Mouse (Mus musculus) forebrain, embryonic 10.5 days (tissue): Measurements from ENCODE around the gene Ces1b. TPM values are rescaled to one million over a fixed set of nuclear protein-coding genes. Genes with fewer than 3 reads are reported as not detected.

Experiments
- DNase-seq: peaks from one replicate; pipeline ENCODE4 v3.0.0-alpha.2; 2017; ENCODE audit warnings: low spot score; ENCODE audit errors: extremely low spot score
- H3K27ac ChIP-seq: fragments of 300-500 bp; sonication (generic); 2 replicates; pipeline ENCODE4 v1.5.1; 2016; ENCODE audit warnings: mild to moderate bottlenecking
- H3K27me3 ChIP-seq: fragments of 300-500 bp; sonication (generic); 2 replicates; pipeline ENCODE4 v1.6.1; 2016; ENCODE audit warnings: mild to moderate bottlenecking; ENCODE audit not compliant: poor library complexity, severe bottlenecking
- H3K36me3 ChIP-seq: fragments of 300-500 bp; sonication (generic); replicated peaks from 2 replicates; pipeline ENCODE4 v1.6.1; 2016; ENCODE audit warnings: mild to moderate bottlenecking, moderate library complexity
- H3K4me1 ChIP-seq: fragments of 300-500 bp; sonication (generic); 2 replicates; pipeline ENCODE4 v1.6.1; 2016
- H3K4me3 ChIP-seq: fragments of 300-500 bp; sonication (generic); 2 replicates; pipeline ENCODE4 v1.5.1; 2016; ENCODE audit warnings: mild to moderate bottlenecking, moderate library complexity
- H3K9me3 ChIP-seq: fragments of 300-500 bp; sonication (generic); 2 replicates; pipeline ENCODE4 v1.6.1; 2016; ENCODE audit warnings: mild to moderate bottlenecking, moderate library complexity
- WGBS: fragments of 180-500 bp; shearing (Covaris S2); methylation state at CpG from one replicate; pipeline ENCODE4 v1.1.7; 2016; 5-methylcytosine and 5-hydroxymethylcytosine counted together
- polyA plus RNA-seq: library from polyadenylated mRNA; unstranded; fragments of >200 nt; fragmentation: Nextera tagmentation; extraction: Ambion mirVana; gene quantifications from 2 replicates; pipeline ENCODE4 v1.2.1, GENCODE M21; 2016

The Ces1b gene
- polyA plus RNA-seq, 1 experiment from 2014 or later: not detected

DNA sequence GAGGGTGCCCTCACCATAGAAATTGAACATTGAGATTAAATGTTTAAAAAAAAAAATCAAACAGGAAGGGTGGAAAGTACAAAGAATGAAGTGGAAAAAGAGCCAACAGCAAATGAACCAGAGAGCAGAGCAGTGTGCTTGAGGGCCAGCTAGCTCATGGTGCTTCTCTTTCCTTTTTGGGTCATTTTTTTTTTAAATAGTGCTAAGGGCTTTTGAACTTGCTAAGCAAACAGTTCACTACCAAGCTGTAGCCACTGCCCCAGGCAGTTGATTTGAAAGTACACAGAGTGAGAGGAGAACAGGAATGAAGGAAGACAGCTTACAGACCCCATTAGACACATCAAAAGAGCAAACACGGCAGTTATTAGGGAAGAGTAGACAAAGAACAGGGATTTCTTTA, 36.7 kb downstream of the Ces1b start:
- H3K27me3 ChIP-seq: no peaks in the 10 kb centered on the region
- H3K9me3 ChIP-seq: no peaks in the 10 kb centered on the region
- H3K4me1 ChIP-seq: peaks cover 11% of the 10 kb centered on the region
- no peak for DNase-seq
- H3K4me3 ChIP-seq: no peak overlapping the region
- no peak overlapping the region for H3K27ac ChIP-seq
- WGBS: 72% methylated on average over 1 of the region's 1 CpGs
- no peaks in the 10 kb centered on the region for H3K36me3 ChIP-seq

DNA sequence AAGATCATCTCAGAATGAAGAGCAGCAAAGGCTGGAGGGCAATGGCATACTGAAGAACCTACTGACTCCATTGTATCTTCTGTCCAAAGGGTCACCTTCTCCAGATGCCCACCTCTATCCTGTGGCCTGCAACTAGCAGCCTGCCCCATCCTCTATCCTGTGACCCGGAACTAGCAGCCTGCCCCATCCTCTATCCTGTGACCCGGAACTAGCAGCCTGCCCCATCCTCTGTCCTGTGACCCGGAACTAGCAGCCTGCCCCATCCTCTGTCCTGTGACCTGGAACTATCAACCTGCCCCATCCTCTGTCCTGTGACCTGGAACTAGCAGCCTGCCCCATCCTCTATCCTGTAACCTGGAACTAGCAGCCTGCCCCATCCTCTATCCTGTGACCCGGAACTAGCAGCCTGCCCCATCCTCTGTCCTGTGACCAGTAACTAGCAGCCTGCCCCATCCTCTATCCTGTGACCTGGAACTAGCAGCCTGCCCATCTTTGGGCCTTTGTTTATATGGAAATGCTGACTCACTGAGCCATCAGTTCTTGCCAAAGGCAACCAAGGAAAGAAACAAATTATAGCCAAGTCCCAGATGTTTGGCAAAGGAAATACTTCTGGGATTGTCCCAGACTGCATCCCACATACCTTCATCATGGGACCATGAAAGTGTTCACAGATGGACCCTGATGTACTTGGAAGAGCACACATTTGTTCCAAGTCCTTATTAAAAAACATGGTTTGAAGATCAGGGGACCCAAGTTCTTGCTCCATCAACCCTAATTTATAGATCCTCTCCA, 38.8 kb downstream of the Ces1b start:
- no peak overlapping the region for H3K4me3 ChIP-seq
- no peaks in the 10 kb centered on the region for H3K9me3 ChIP-seq
- DNase-seq: no peak
- H3K27me3 ChIP-seq: no peaks in the 10 kb centered on the region
- peaks cover 14% of the 10 kb centered on the region for H3K4me1 ChIP-seq
- no peaks in the 10 kb centered on the region for H3K36me3 ChIP-seq
- no peak overlapping the region for H3K27ac ChIP-seq
- WGBS: 85% methylated on average over 4 of the region's 4 CpGs

DNA sequence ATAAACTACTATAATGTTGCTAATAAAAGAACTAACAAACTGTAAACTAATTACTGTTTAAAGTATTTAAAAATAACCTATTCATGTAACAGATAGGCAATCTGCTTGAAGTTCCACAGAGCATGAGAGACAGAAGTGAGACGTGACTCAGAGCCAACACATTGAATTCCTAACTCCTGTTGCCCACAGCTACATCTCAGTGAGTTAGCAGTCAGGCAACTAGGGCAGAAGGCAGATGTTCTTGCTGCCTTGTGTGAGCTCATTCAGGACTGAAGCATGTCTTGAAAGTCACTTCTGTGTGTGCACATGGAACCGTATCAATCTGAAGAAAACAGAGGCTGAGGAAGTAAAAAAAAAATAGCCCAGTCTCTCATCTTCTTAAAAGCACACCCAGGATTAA, 39.6 kb downstream of the Ces1b start:
- Histone ChIP-seq H3K4me1 (peaks cover 14% of the 10 kb centered on the region), H3K9me3 (no peaks in the 10 kb centered on the region), H3K27ac (no peak overlapping the region), H3K36me3 (no peaks in the 10 kb centered on the region), H3K4me3 (no peak overlapping the region), H3K27me3 (no peaks in the 10 kb centered on the region)
- no peak for DNase-seq
- WGBS: 83% methylated on average over 2 of the region's 2 CpGs

DNA sequence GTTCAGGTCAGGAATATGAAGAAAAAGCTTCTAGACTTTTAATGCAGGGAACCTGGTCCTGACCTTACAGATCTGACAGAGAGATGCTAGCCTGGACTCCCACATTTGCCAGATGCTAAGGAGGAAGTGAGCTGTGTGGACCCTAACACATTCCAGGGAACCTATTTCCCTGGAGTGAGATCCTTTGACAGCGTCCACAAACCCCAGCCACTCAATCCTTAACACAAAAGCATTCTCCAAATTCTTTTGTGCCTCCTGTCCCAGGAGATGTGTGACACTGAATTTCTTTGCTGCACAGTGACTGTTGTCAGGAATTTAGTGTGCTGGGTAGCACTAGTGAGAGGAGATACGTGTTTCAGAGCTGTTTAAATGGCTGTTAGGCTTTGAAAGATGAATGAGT, 41.0 kb downstream of the Ces1b start:
- 16% methylated on average over 2 of the region's 2 CpGs for whole genome bisulfite sequencing

DNA sequence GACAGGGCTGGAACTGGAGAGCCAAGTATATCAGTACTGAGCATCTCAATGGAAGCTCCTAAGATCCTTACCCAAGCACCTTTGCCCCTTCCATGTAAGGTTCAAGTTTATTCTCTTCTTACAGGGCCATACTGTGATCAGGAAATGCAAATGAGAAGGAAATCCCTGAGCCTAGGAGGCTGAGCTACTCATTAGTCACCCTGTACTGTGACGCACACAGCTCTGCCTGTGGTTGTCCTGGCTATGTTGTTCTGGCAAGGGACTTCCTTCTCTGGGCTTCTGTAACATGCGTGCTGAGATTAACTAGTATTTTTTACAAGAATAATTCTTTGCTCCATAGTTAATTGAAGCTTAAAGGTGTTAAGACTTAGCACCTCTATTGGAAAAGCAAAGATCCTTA, 49.2 kb downstream of the Ces1b start:
- Histone ChIP-seq H3K27ac (no peak overlapping the region), H3K4me1 (no peaks in the 10 kb centered on the region), H3K36me3 (no peaks in the 10 kb centered on the region), H3K4me3 (no peak overlapping the region), H3K27me3 (no peaks in the 10 kb centered on the region), H3K9me3 (no peaks in the 10 kb centered on the region)
- DNase-seq: no peak
- 93% methylated on average over 2 of the region's 2 CpGs for WGBS

More for the DNA sequence above, 41.0 kb downstream of the Ces1b start:
- Histone ChIP-seq H3K27ac (0 out of 2 replicates have a peak overlapping the region, but pooled peaks have one; percentile 9), H3K9me3 (no peaks in the 10 kb centered on the region), H3K36me3 (no peaks in the 10 kb centered on the region), H3K4me1 (peaks cover 14% of the 10 kb centered on the region), H3K27me3 (no peaks in the 10 kb centered on the region), H3K4me3 (no peak overlapping the region)
- no peak for DNase-seq

DNA sequence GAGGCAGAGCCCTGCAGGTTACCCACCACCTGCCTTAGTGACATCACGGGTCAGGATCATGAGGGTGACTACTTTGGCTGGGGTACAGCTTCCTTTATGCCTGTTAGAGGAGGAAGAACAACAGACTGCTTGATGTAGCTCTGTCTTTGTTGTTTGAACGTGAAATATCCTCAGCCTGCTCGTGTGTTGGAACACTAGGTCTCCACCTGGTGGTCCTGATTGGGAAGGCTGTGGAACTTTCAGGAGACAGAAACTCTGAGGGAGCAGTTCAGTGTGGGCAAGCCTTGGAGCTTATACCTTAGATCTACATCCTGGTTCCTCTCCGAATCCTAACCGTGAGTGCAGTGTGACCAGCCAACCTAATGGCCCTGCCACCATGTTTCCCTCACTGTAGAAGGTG, 58.1 kb downstream of the Ces1b start:
- Histone ChIP-seq H3K4me1 (no peaks in the 10 kb centered on the region), H3K27me3 (no peaks in the 10 kb centered on the region), H3K4me3 (no peak overlapping the region), H3K9me3 (no peaks in the 10 kb centered on the region), H3K36me3 (no peaks in the 10 kb centered on the region), H3K27ac (no peak overlapping the region)
- WGBS: 77% methylated on average over 5 of the region's 5 CpGs
- DNase-seq: no peak

DNA sequence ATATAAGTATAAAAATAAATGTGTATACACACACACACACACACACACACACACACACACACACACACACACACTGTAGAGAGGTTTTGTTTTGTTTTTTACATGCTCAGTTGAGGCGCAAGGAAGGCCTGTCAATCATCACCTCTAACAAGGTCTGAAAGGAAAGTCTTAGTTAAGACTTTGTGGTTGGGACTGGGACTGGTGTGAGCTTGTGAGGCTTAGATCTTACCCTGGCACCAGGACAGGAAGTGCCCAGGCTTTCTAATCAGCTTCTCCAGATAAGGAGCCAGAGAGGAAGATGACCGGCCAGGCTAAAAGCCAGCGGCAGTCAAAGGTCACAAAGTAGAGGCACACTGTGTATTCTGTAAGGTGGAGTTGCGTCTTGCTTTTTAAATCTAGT, 65.5 kb downstream of the Ces1b start:
- Histone ChIP-seq H3K27ac (no peak overlapping the region), H3K36me3 (no peaks in the 10 kb centered on the region), H3K4me1 (no peaks in the 10 kb centered on the region), H3K9me3 (no peaks in the 10 kb centered on the region), H3K27me3 (no peaks in the 10 kb centered on the region), H3K4me3 (no peak overlapping the region)
- 84% methylated on average over 4 of the region's 4 CpGs for WGBS
- DNase-seq: no peak

DNA sequence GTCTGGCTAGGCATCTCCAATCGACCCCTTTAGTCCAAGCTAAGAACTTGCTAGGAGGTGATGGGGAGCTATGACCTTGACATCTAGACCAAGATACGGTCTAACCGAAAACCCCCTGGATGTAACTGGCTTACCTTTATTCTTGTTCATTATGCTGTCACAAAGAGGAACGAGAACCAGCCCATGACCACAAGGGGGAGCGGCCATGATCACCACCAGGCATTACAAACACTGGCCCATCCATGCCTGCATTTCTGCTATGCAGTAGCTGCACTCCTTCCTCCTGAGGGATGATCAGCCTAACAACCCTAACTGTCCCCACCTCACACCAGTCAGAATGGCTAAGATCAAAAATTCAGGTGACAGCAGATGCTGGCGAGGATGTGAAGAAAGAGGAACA, 67.6 kb downstream of the Ces1b start:
- no peak overlapping the region for H3K4me3 ChIP-seq
- peak; percentile 25 for DNase-seq
- no peak overlapping the region for H3K27ac ChIP-seq
- no peaks in the 10 kb centered on the region for H3K9me3 ChIP-seq
- WGBS: 78% methylated on average over 6 of the region's 6 CpGs
- H3K27me3 ChIP-seq: no peaks in the 10 kb centered on the region
- H3K4me1 ChIP-seq: no peaks in the 10 kb centered on the region
- no peaks in the 10 kb centered on the region for H3K36me3 ChIP-seq

DNA sequence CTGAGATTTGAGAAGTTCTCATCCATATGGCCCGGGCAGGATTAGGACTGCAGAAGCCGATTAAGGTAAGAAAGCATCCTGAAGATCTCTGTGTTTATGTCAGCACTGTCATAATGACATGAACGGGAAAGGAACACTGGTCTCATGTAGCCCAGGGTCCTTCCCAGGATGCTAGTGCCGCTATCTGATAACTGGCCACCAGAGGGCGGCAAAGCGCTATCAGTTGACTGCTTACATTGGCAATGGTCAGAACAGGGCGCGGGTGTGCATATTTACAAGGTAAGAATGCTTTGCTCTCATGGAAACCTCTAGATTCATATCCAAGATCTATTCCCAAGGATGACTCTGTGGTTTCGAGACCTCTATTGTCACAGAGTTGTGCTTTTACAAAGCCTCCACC, 68.4 kb downstream of the Ces1b start:
- Histone ChIP-seq H3K4me1 (no peaks in the 10 kb centered on the region), H3K27me3 (no peaks in the 10 kb centered on the region), H3K27ac (no peak overlapping the region), H3K4me3 (no peak overlapping the region), H3K36me3 (no peaks in the 10 kb centered on the region), H3K9me3 (no peaks in the 10 kb centered on the region)
- peak; percentile 82 for DNase-seq
- 12% methylated on average over 9 of the region's 9 CpGs for WGBS

DNA sequence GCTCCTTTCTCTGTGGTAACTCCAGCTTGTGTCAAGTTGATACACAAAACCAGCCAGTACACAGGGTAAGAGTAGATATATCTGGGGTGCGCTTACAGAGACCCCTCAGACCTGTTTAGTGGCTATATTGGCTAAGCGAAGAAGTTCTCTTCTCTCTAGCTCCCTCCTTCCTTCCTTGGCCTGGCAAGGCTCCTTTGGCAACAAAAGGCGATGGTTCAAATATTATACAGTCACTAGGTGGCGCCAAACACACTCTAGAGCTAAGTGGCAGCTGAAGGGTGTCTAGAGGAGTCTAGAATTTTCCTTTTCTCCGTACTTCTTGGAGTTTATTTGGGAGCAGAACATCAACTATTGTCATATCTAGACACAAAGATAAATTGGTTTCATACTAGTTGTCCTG, 69.5 kb downstream of the Ces1b start:
- peak; percentile 27 for DNase-seq
- Histone ChIP-seq H3K27me3 (no peaks in the 10 kb centered on the region), H3K36me3 (no peaks in the 10 kb centered on the region), H3K4me1 (no peaks in the 10 kb centered on the region), H3K9me3 (no peaks in the 10 kb centered on the region), H3K27ac (no peak overlapping the region), H3K4me3 (no peak overlapping the region)
- 31% methylated on average over 5 of the region's 5 CpGs for WGBS

Other genes with a start within 250 kb of the Ces1b start
- 2.2 and 3.6 TPM in 2 replicates for gene Lpcat2, start 224.7 kb downstream of the Ces1b start, polyA plus RNA-seq
- gene Capns2, start 178.6 kb downstream of the Ces1b start, polyA plus RNA-seq: 0.19 TPM in 1 of 2 replicates, not detected in the other
- gene Slc6a2, start 119.9 kb downstream of the Ces1b start, polyA plus RNA-seq: 0.02 TPM in 1 of 2 replicates, not detected in the other
- not detected in 2 replicates for gene Ces1a, start 31.8 kb downstream of the Ces1b start, polyA plus RNA-seq
- not detected in 2 replicates for gene Ces1c, start 51.3 kb upstream of the Ces1b start, polyA plus RNA-seq
- 0.62 and 1.0 TPM in 2 replicates for gene Ces1d, start 117.8 kb upstream of the Ces1b start, polyA plus RNA-seq
- not detected in 2 replicates for gene Ces1e, start 149.6 kb upstream of the Ces1b start, polyA plus RNA-seq
- gene Ces1f, start 199.7 kb upstream of the Ces1b start, polyA plus RNA-seq: not detected in 2 replicates